Mouse (Mus musculus) heart, embryonic 12.5 days (tissue): Measurements from ENCODE around the gene Gpc1. TPM values are rescaled to one million over a fixed set of nuclear protein-coding genes. Genes with fewer than 3 reads are reported as not detected.

Experiments
- ATAC-seq: fragments of 200-750 bp; cut with Nextera tagmentation; 2 replicates; pipeline ENCODE4 v1.8.0; 2017; ENCODE audit warnings: moderate TSS enrichment, moderate library complexity; ENCODE audit not compliant: insufficient number of reproducible peaks, low FRiP score
- H3K27ac ChIP-seq: fragments of 300-500 bp; sonication (generic); 2 replicates; pipeline ENCODE4 v1.5.1; 2016; ENCODE audit warnings: mild to moderate bottlenecking, moderate library complexity; ENCODE audit not compliant: poor library complexity, severe bottlenecking
- H3K27me3 ChIP-seq: fragments of 300-500 bp; sonication (generic); replicated peaks from 2 replicates; pipeline ENCODE4 v1.6.1; 2016; ENCODE audit warnings: mild to moderate bottlenecking, moderate library complexity
- H3K36me3 ChIP-seq: fragments of 300-500 bp; sonication (generic); 2 replicates; pipeline ENCODE4 v1.6.1; 2016; ENCODE audit warnings: mild to moderate bottlenecking, moderate library complexity
- H3K4me1 ChIP-seq: fragments of 300-500 bp; sonication (generic); replicated peaks from 2 replicates; pipeline ENCODE4 v1.6.1; 2016; ENCODE audit warnings: mild to moderate bottlenecking
- H3K4me2 ChIP-seq: fragments of 300-500 bp; sonication (generic); 2 replicates; pipeline ENCODE4 v1.6.1; 2016; ENCODE audit warnings: mild to moderate bottlenecking, moderate library complexity
- H3K4me3 ChIP-seq: fragments of 300-500 bp; sonication (generic); 2 replicates; pipeline ENCODE4 v1.5.1; 2016; ENCODE audit warnings: mild to moderate bottlenecking
- H3K9ac ChIP-seq: fragments of 300-500 bp; sonication (generic); 2 replicates; pipeline ENCODE4 v1.6.1; 2016; ENCODE audit warnings: mild to moderate bottlenecking, moderate library complexity
- H3K9me3 ChIP-seq: fragments of 300-500 bp; sonication (generic); replicated peaks from 2 replicates; pipeline ENCODE4 v1.6.1; 2016; ENCODE audit warnings: mild to moderate bottlenecking, moderate library complexity
- WGBS: fragments of 180-500 bp; shearing (Covaris S2); methylation state at CpG from one replicate; pipeline ENCODE4 v1.1.7; 2016; 5-methylcytosine and 5-hydroxymethylcytosine counted together
- polyA plus RNA-seq: library from polyadenylated mRNA; unstranded; fragments of >200 nt; fragmentation: Nextera tagmentation; extraction: Ambion mirVana; gene quantifications from 2 replicates; pipeline ENCODE4 v1.2.1, GENCODE M21; 2016

Gene Gpc1
- polyA plus RNA-seq, 1 experiment from 2014 or later, result 70.3 TPM

GRCm38 (mm10) chr1:92881982-92882381, 50.5 kb downstream of the Gpc1 start:
- 84% methylated on average over 6 of the region's 6 CpGs for WGBS
- Histone ChIP-seq H3K27me3 (peaks cover 27% of the 10 kb centered on the region), H3K9me3 (no peaks in the 10 kb centered on the region), H3K9ac (no peak overlapping the region), H3K27ac (no peak overlapping the region), H3K4me3 (no peak overlapping the region), H3K4me1 (peaks cover 9% of the 10 kb centered on the region; the same call in 1 of the 2 replicates), H3K36me3 (no peaks in the 10 kb centered on the region), H3K4me2 (no peak overlapping the region)
- ATAC-seq, result no peak

- no peak overlapping the region for H3K4me3 ChIP-seq
- no peak overlapping the region for H3K27ac ChIP-seq
- no peak overlapping the region for H3K4me2 ChIP-seq
- H3K36me3 ChIP-seq, result no peaks in the 10 kb centered on the region
- 69% methylated on average over 7 of the region's 7 CpGs for WGBS
- H3K9ac ChIP-seq, result no peak overlapping the region
- no peaks in the 10 kb centered on the region for H3K9me3 ChIP-seq
- peaks cover 15% of the 10 kb centered on the region for H3K27me3 ChIP-seq
- ATAC-seq, result no peak
- H3K4me1 ChIP-seq, result no peaks in the 10 kb centered on the region
These were observed 57.6 kb downstream of the Gpc1 start for GRCm38 (mm10) chr1:92888901-92889655.

- peaks cover 23% of the 10 kb centered on the region for H3K27me3 ChIP-seq
- H3K36me3 ChIP-seq, result no peaks in the 10 kb centered on the region
- H3K9me3 ChIP-seq, result no peaks in the 10 kb centered on the region
- no peak overlapping the region for H3K4me2 ChIP-seq
- H3K9ac ChIP-seq, result no peak overlapping the region
- H3K4me1 ChIP-seq, result no peaks in the 10 kb centered on the region
- ATAC-seq, result no peak
- WGBS, result 55% methylated on average over 3 of the region's 3 CpGs
- H3K27ac ChIP-seq, result no peak overlapping the region
- H3K4me3 ChIP-seq, result no peak overlapping the region
These were observed 61.3 kb downstream of the Gpc1 start for GRCm38 (mm10) chr1:92892791-92893190.

- Histone ChIP-seq H3K27ac (no peak overlapping the region), H3K4me1 (no peaks in the 10 kb centered on the region), H3K27me3 (peaks cover 15% of the 10 kb centered on the region), H3K9ac (no peak overlapping the region), H3K4me2 (no peak overlapping the region), H3K36me3 (no peaks in the 10 kb centered on the region), H3K4me3 (no peak overlapping the region), H3K9me3 (no peaks in the 10 kb centered on the region)
- ATAC-seq, result no peak
- 53% methylated on average over 3 of the region's 3 CpGs for WGBS
These were observed 62.5 kb downstream of the Gpc1 start for GRCm38 (mm10) chr1:92893896-92894295.

- H3K27ac ChIP-seq, result no peak overlapping the region
- H3K4me2 ChIP-seq, result no peak overlapping the region
- H3K4me3 ChIP-seq, result no peak overlapping the region
- H3K4me1 ChIP-seq, result no peaks in the 10 kb centered on the region
- ATAC-seq, result no peak
- peaks cover 24% of the 10 kb centered on the region for H3K27me3 ChIP-seq
- no peak overlapping the region for H3K9ac ChIP-seq
- no peaks in the 10 kb centered on the region for H3K9me3 ChIP-seq
- no peaks in the 10 kb centered on the region for H3K36me3 ChIP-seq
- WGBS, result 7% methylated on average over 3 of the region's 3 CpGs
These were observed 63.6 kb downstream of the Gpc1 start for GRCm38 (mm10) chr1:92895089-92895488.

GRCm38 (mm10) chr1:92902786-92903185, 71.3 kb downstream of the Gpc1 start, which contains the start of gene Ankmy1:
Gene Ankmy1, minus strand, starts transcription at chr1:92902906.
- Histone ChIP-seq H3K9me3 (no peaks in the 10 kb centered on the region), H3K9ac (0 out of 2 replicates have a peak within 1 kb of the TSS, but pooled peaks have one; percentile 33), H3K4me1 (peaks cover 13% of the 10 kb centered on the region), H3K36me3 (no peaks in the 10 kb centered on the region), H3K4me2 (peak within 1 kb of the TSS; percentile 58), H3K4me3 (peak within 1 kb of the TSS; percentile 27), H3K27me3 (peaks cover 36% of the 10 kb centered on the region), H3K27ac (no peak within 1 kb of the TSS)
- 1% methylated on average over 15 of the region's 15 CpGs for WGBS
- ATAC-seq, result no peak

- no peaks in the 10 kb centered on the region for H3K9me3 ChIP-seq
- ATAC-seq, result no peak
- 59% methylated on average over 4 of the region's 4 CpGs for WGBS
- H3K27ac ChIP-seq, result no peak overlapping the region
- H3K36me3 ChIP-seq, result no peaks in the 10 kb centered on the region
- peaks cover 17% of the 10 kb centered on the region for H3K4me1 ChIP-seq
- H3K4me2 ChIP-seq, result no peak overlapping the region
- peaks cover 36% of the 10 kb centered on the region for H3K27me3 ChIP-seq
- no peak overlapping the region for H3K9ac ChIP-seq
- H3K4me3 ChIP-seq, result no peak overlapping the region
These were observed 72.2 kb downstream of the Gpc1 start for GRCm38 (mm10) chr1:92903627-92904026.

GRCm38 (mm10) chr1:92905703-92906310, 74.4 kb downstream of the Gpc1 start:
- H3K9me3 ChIP-seq, result no peaks in the 10 kb centered on the region
- no peaks in the 10 kb centered on the region for H3K36me3 ChIP-seq
- no peak overlapping the region for H3K9ac ChIP-seq
- peaks cover 26% of the 10 kb centered on the region for H3K4me1 ChIP-seq
- no peak overlapping the region for H3K4me2 ChIP-seq
- H3K27me3 ChIP-seq, result peaks cover 22% of the 10 kb centered on the region
- H3K4me3 ChIP-seq, result no peak overlapping the region
- no peak for ATAC-seq
- H3K27ac ChIP-seq, result no peak overlapping the region
- 81% methylated on average over 2 of the region's 2 CpGs for WGBS

GRCm38 (mm10) chr1:92906779-92907631, 75.6 kb downstream of the Gpc1 start, which contains the start of gene Dusp28:
Gene Dusp28, plus strand, starts transcription at chr1:92906981.
- Histone ChIP-seq H3K9ac (peak within 1 kb of the TSS; percentile 71), H3K4me3 (peak within 1 kb of the TSS; percentile 74)
- ATAC-seq, result peak; percentile 91

GRCm38 (mm10) chr1:92907632-92908360, 76.4 kb downstream of the Gpc1 start:
- Histone ChIP-seq H3K36me3 (no peaks in the 10 kb centered on the region), H3K9me3 (no peaks in the 10 kb centered on the region), H3K4me3 (peak overlapping the region; percentile 74), H3K27ac (no peak overlapping the region), H3K4me1 (peaks cover 35% of the 10 kb centered on the region), H3K27me3 (0 out of 2 replicates have a peak, but pooled peaks cover 4% of the 10 kb centered on the region), H3K9ac (0 out of 2 replicates have a peak overlapping the region, but pooled peaks have one; percentile 62), H3K4me2 (peak overlapping the region; percentile 77)
- WGBS, result 41% methylated on average over 20 of the region's 20 CpGs
- no peak for ATAC-seq

More at GRCm38 (mm10) chr1:92906779-92907631, 75.6 kb downstream of the Gpc1 start, which contains the start of gene Dusp28:
- H3K27ac ChIP-seq, result peak within 1 kb of the TSS; percentile 74
- no peaks in the 10 kb centered on the region for H3K9me3 ChIP-seq
- peaks cover 11% of the 10 kb centered on the region for H3K27me3 ChIP-seq
- peak within 1 kb of the TSS; percentile 77 for H3K4me2 ChIP-seq
- WGBS, result under 1% methylated on average over 72 of the region's 81 CpGs
- peaks cover 32% of the 10 kb centered on the region for H3K4me1 ChIP-seq
- H3K36me3 ChIP-seq, result no peaks in the 10 kb centered on the region
